In genomic region chr9:35323974-35324373, GRCm38 (mm10) we compare ENCODE assay signal across 15 mouse cellular contexts.
"Had no signal": no experiment of that assay in that cellular context is flagged by ENCODE, and none has a peak within 500 bp of the region (broad histone marks: within the 10 kb centered on the region; RNA-seq: fewer than 3 reads in every experiment).

No protein-coding gene starts in this region.

- H3K36me3 ChIP-seq: lung, embryonic 15.5 days; midbrain, embryonic 13.5 days; midbrain, embryonic 15.5 days; neural tube, embryonic 12.5 days; stomach, embryonic 15.5 days had no signal

- H3K4me3 ChIP-seq: lung, embryonic 15.5 days; megakaryocyte, embryonic 14.5 days; midbrain, embryonic 13.5 days; midbrain, embryonic 15.5 days; neural tube, embryonic 12.5 days; stomach, embryonic 15.5 days had no signal

- H3K27ac ChIP-seq: lung, embryonic 15.5 days; macrophage; midbrain, embryonic 13.5 days; midbrain, embryonic 15.5 days; neural tube, embryonic 12.5 days; stomach, embryonic 15.5 days; stomach, postnatal 0 days had no signal

- H3K4me1 ChIP-seq: megakaryocyte, embryonic 14.5 days had no signal

- H3K9me3 ChIP-seq: lung, embryonic 15.5 days; megakaryocyte, embryonic 14.5 days; midbrain, embryonic 13.5 days; midbrain, embryonic 15.5 days; neural tube, embryonic 12.5 days; stomach, embryonic 15.5 days had no signal

- DNase-seq: lung, adult 2 months; lung, postnatal 14 days; right cerebral cortex, postnatal 14 days; thymus, adult 2 months; thymus, postnatal 25 days; thymus, postnatal 4 days had no signal

- H3K4me2 ChIP-seq: lung, embryonic 15.5 days; midbrain, embryonic 11.5 days; midbrain, embryonic 13.5 days; midbrain, embryonic 15.5 days; neural tube, embryonic 12.5 days; stomach, embryonic 15.5 days had no signal

- H3K9ac ChIP-seq: lung, embryonic 15.5 days; midbrain, embryonic 13.5 days; midbrain, embryonic 15.5 days; neural tube, embryonic 12.5 days; stomach, embryonic 15.5 days had no signal

- H3K27me3 ChIP-seq: stomach, embryonic 15.5 days had no signal

- ATAC-seq: midbrain, embryonic 13.5 days; midbrain, embryonic 15.5 days had no signal
